Mouse (Mus musculus) MEL (cell line): ENCODE results near the gene Sorcs2. TPM values are rescaled to one million over a fixed set of nuclear protein-coding genes. Genes with fewer than 3 reads are reported as not detected.

Source experiments
- DNase-seq: peaks from one replicate; pipeline ENCODE4 v3.0.0; 2011; ENCODE audit warnings: low read depth, low spot score
- H3K27ac ChIP-seq: 2 replicates; pipeline ENCODE4 v1.5.1; 2012; ENCODE audit warnings: low read depth, mild to moderate bottlenecking, control low read depth, low read length, moderate library complexity; ENCODE audit not compliant: control insufficient read depth
- H3K27me3 ChIP-seq, 2 experiments: fragments of 150-350 bp in 1 of 2; sonication (generic) in 1 of 2; 2 replicates each; pipeline ENCODE4 v1.6.1; 2012; ENCODE audit warnings: low read length in 2 of 2, mild to moderate bottlenecking in 2 of 2, improper control_type of control experiment in 1 of 2, moderate library complexity in 1 of 2; ENCODE audit not compliant: insufficient read depth in 2 of 2, control insufficient read depth in 1 of 2
- H3K36me3 ChIP-seq, 2 experiments: 2 replicates each; pipeline ENCODE4 v1.6.1; 2012 to 2014; ENCODE audit warnings: low read length in 2 of 2, improper control_type of control experiment in 1 of 2, inconsistent platforms in 1 of 2, mild to moderate bottlenecking in 1 of 2; ENCODE audit not compliant: insufficient read depth in 2 of 2, control insufficient read depth in 1 of 2
- H3K4me1 ChIP-seq, 2 experiments: fragments of 150-350 bp in 1 of 2; sonication (generic) in 1 of 2; 2 replicates each; pipeline ENCODE4 v1.6.1; 2012; ENCODE audit warnings: low read length in 2 of 2, improper control_type of control experiment in 1 of 2, mild to moderate bottlenecking in 1 of 2; ENCODE audit not compliant: insufficient read depth in 2 of 2, control insufficient read depth in 1 of 2
- H3K4me3 ChIP-seq, 2 experiments: fragments of 150-350 bp in 1 of 2; sonication (generic) in 1 of 2; 2 replicates each; pipeline ENCODE4 v1.5.1; 2012; ENCODE audit warnings: low read depth in 2 of 2, low read length in 2 of 2, mild to moderate bottlenecking in 2 of 2, moderate library complexity in 2 of 2, control low read depth in 1 of 2, improper control_type of control experiment in 1 of 2; ENCODE audit not compliant: control insufficient read depth in 1 of 2, insufficient read depth in 1 of 2
- H3K79me2 ChIP-seq: 2 replicates; pipeline ENCODE4 v1.6.1; 2012; ENCODE audit warnings: mild to moderate bottlenecking, low read length, moderate library complexity; ENCODE audit not compliant: control insufficient read depth, poor library complexity, insufficient read depth
- H3K9ac ChIP-seq: 2 replicates; pipeline ENCODE4 v1.6.1; 2012; ENCODE audit warnings: low read depth, mild to moderate bottlenecking, control low read depth, low read length, moderate library complexity; ENCODE audit not compliant: control insufficient read depth, poor library complexity, severe bottlenecking
- H3K9me3 ChIP-seq: fragments of 150-350 bp; sonication (generic); replicated peaks from 2 replicates; pipeline ENCODE4 v1.6.1; 2012; ENCODE audit warnings: mild to moderate bottlenecking, low read length, improper control_type of control experiment, moderate library complexity; ENCODE audit not compliant: insufficient read depth
- BHLHE40 ChIP-seq: IDR thresholded peaks from 2 replicates; pipeline ENCODE4 v1.6.1; 2012; ENCODE audit warnings: low read depth, mild to moderate bottlenecking, inconsistent platforms, low read length, improper control_type of control experiment, borderline replicate concordance
- CHD1 ChIP-seq: IDR thresholded peaks from 2 replicates; pipeline ENCODE4 v1.6.1; 2012; ENCODE audit warnings: low read depth, mild to moderate bottlenecking, inconsistent platforms, low read length, improper control_type of control experiment
- CTCF ChIP-seq, 3 experiments: IDR thresholded peaks in 2 of 3; conservative IDR thresholded peaks in 1 of 3; 2 replicates each; pipeline ENCODE4 v1.5.1; 2011 to 2012; ENCODE audit warnings: low read length in 3 of 3, low read depth in 2 of 3, mild to moderate bottlenecking in 2 of 3, improper control_type of control experiment in 1 of 3, inconsistent platforms in 1 of 3, mixed read lengths in 1 of 3, moderate library complexity in 1 of 3; ENCODE audit not compliant: control insufficient read depth in 1 of 3, insufficient read depth in 1 of 3, poor library complexity in 1 of 3, severe bottlenecking in 1 of 3
- ELF1 ChIP-seq: IDR thresholded peaks from 2 replicates; pipeline ENCODE4 v1.6.1; 2014; ENCODE audit warnings: low read depth, mild to moderate bottlenecking, inconsistent platforms, low read length, improper control_type of control experiment, moderate library complexity
- EP300 ChIP-seq, 2 experiments: IDR thresholded peaks; 2 replicates each; pipeline ENCODE4 v1.6.1; 2011; ENCODE audit warnings: improper control_type of control experiment in 2 of 2, low read length in 2 of 2, low read depth in 1 of 2, mild to moderate bottlenecking in 1 of 2
- ETS1 ChIP-seq: IDR thresholded peaks from 2 replicates; pipeline ENCODE4 v1.6.1; 2012; ENCODE audit warnings: low read depth, mild to moderate bottlenecking, inconsistent platforms, low read length, improper control_type of control experiment, moderate library complexity
- GATA1 ChIP-seq: IDR thresholded peaks from 2 replicates; pipeline ENCODE4 v1.6.1; 2011; ENCODE audit warnings: low read depth, low read length, improper control_type of control experiment
- HCFC1 ChIP-seq: IDR thresholded peaks from 2 replicates; pipeline ENCODE4 v1.6.1; 2012; ENCODE audit warnings: low read depth, mild to moderate bottlenecking, inconsistent platforms, low read length, improper control_type of control experiment, moderate library complexity
- KAT2A ChIP-seq: conservative IDR thresholded peaks from 2 replicates; pipeline ENCODE4 v1.6.1; 2012; ENCODE audit warnings: low read depth, low read length, improper control_type of control experiment, inconsistent platforms
- MAFK ChIP-seq: IDR thresholded peaks from 2 replicates; pipeline ENCODE4 v1.6.1; 2011; ENCODE audit warnings: low read depth, mild to moderate bottlenecking, low read length, improper control_type of control experiment, borderline replicate concordance
- MEF2A ChIP-seq: IDR thresholded peaks from 2 replicates; pipeline ENCODE4 v1.6.1; 2014; ENCODE audit warnings: low read depth, mild to moderate bottlenecking, inconsistent platforms, low read length, improper control_type of control experiment; ENCODE audit not compliant: poor library complexity, insufficient replicate concordance, severe bottlenecking; ENCODE audit errors: extremely low read depth
- MYB ChIP-seq: IDR thresholded peaks from 2 replicates; pipeline ENCODE4 v1.6.1; 2011; ENCODE audit warnings: mild to moderate bottlenecking, low read depth, low read length, improper control_type of control experiment
- MYC ChIP-seq: IDR thresholded peaks from 2 replicates; pipeline ENCODE4 v1.6.1; 2011; ENCODE audit warnings: low read depth, mild to moderate bottlenecking, low read length, improper control_type of control experiment, moderate library complexity
- NRF1 ChIP-seq: IDR thresholded peaks from 2 replicates; pipeline ENCODE4 v1.6.1; 2014; ENCODE audit warnings: low read depth, mild to moderate bottlenecking, inconsistent platforms, low read length, improper control_type of control experiment, moderate library complexity; ENCODE audit not compliant: poor library complexity, insufficient read depth, severe bottlenecking
- POLR2AphosphoS2 ChIP-seq: IDR thresholded peaks from 2 replicates; pipeline ENCODE4 v1.6.1; 2011; ENCODE audit warnings: low read length, improper control_type of control experiment
- POLR2AphosphoS5 ChIP-seq: IDR thresholded peaks from 2 replicates; pipeline ENCODE4 v1.6.1; 2012; ENCODE audit warnings: low read depth, borderline replicate concordance, mild to moderate bottlenecking, inconsistent platforms, low read length, moderate library complexity, mixed read lengths
- RAD21 ChIP-seq: IDR thresholded peaks from 2 replicates; pipeline ENCODE4 v1.6.1; 2011; ENCODE audit warnings: mild to moderate bottlenecking, low read depth, low read length, improper control_type of control experiment
- SIN3A ChIP-seq: IDR thresholded peaks from 2 replicates; pipeline ENCODE4 v1.6.1; 2012; ENCODE audit warnings: low read length, improper control_type of control experiment, inconsistent platforms
- SMC3 ChIP-seq: IDR thresholded peaks from 2 replicates; pipeline ENCODE4 v1.6.1; 2011; ENCODE audit warnings: low read depth, low read length, improper control_type of control experiment
- TAL1 ChIP-seq: IDR thresholded peaks from 2 replicates; pipeline ENCODE4 v1.6.1; 2012; ENCODE audit warnings: mild to moderate bottlenecking, inconsistent platforms, low read length, moderate library complexity, mixed read lengths
- TBP ChIP-seq: IDR thresholded peaks from 2 replicates; pipeline ENCODE4 v1.8.0; 2011; ENCODE audit warnings: low read depth, low read length, improper control_type of control experiment
- UBTF ChIP-seq: IDR thresholded peaks from 2 replicates; pipeline ENCODE4 v1.6.1; 2012; ENCODE audit warnings: low read depth, mild to moderate bottlenecking, inconsistent platforms, low read length, improper control_type of control experiment, moderate library complexity, borderline replicate concordance; ENCODE audit not compliant: insufficient read depth
- USF1 ChIP-seq: IDR thresholded peaks from 2 replicates; pipeline ENCODE4 v1.6.1; 2014; ENCODE audit warnings: low read depth, mild to moderate bottlenecking, inconsistent platforms, low read length, improper control_type of control experiment, moderate library complexity
- USF2 ChIP-seq, 2 experiments: IDR thresholded peaks; 2 replicates each; pipeline ENCODE4 v1.6.1; 2011 to 2012; ENCODE audit warnings: improper control_type of control experiment in 2 of 2, low read length in 2 of 2, borderline replicate concordance in 1 of 2, inconsistent platforms in 1 of 2, low read depth in 1 of 2, mild to moderate bottlenecking in 1 of 2; ENCODE audit not compliant: insufficient read depth in 1 of 2
- ZC3H11A ChIP-seq: IDR thresholded peaks from 2 replicates; pipeline ENCODE4 v1.6.1; 2012; ENCODE audit warnings: low read depth, mild to moderate bottlenecking, inconsistent platforms, low read length, improper control_type of control experiment
- ZKSCAN1 ChIP-seq: IDR thresholded peaks from 2 replicates; pipeline ENCODE4 v1.6.1; 2012; ENCODE audit warnings: low read depth, mild to moderate bottlenecking, inconsistent platforms, low read length, improper control_type of control experiment, moderate library complexity
- ZNF384 ChIP-seq: IDR thresholded peaks from 2 replicates; pipeline ENCODE4 v1.6.1; 2012; ENCODE audit warnings: low read depth, mild to moderate bottlenecking, inconsistent platforms, low read length, improper control_type of control experiment
- polyA plus RNA-seq, 2 experiments: library from polyadenylated mRNA; stranded (reverse) in 1 of 2; unstranded in 1 of 2; fragments of >175 nt in 1 of 2; fragments of >200 nt in 1 of 2; gene quantifications; 2 replicates each; pipeline versions ENCODE4 v1.2.1 to v1.2.4; 2012; ENCODE audit warnings: low replicate concordance in 2 of 2, low read depth in 1 of 2; ENCODE audit not compliant: insufficient read length in 2 of 2, insufficient read depth in 1 of 2, missing spikeins in 1 of 2
- total RNA-seq: library from RNA; depleted of rRNA; stranded (reverse); fragments of 300-350 nt; gene quantifications from 2 replicates; pipeline ENCODE4 v1.2.3, GENCODE M21; 2012

Sorcs2 gene
- total and polyA plus RNA-seq, 3 experiments = not detected

- Histone ChIP-seq H3K36me3 (no peaks in the 10 kb centered on the region), H3K4me1 (no peaks in the 10 kb centered on the region), H3K27me3 (no peaks in the 10 kb centered on the region), H3K9me3 (no peaks in the 10 kb centered on the region), H3K27ac (no peak overlapping the region), H3K79me2 (no peaks in the 10 kb centered on the region), H3K4me3 (no peak overlapping the region), H3K9ac (no peak overlapping the region)
- TF ChIP-seq BHLHE40 (no peak), ZC3H11A (no peak), MYB (no peak), ETS1 (no peak), EP300 (IDR thresholded peaks at IDR 0.05; ENCODE audit: low read depth in 1 of 2, low read length in 2 of 2) (no peak), HCFC1 (no peak), UBTF (no peak), RAD21 (no peak), MAFK (no peak), CHD1 (no peak), ZNF384 (no peak), KAT2A (no peak), ZKSCAN1 (no peak), SIN3A (no peak), ELF1 (no peak), SMC3 (no peak), POLR2AphosphoS5 (no peak), MYC (no peak), NRF1 (no peak)
- DNase-seq = no peak
These were observed 167.6 kb downstream of the Sorcs2 start for GRCm38 (mm10) chr5:36230301-36230780.

- Histone ChIP-seq H3K27ac (no peak overlapping the region), H3K79me2 (no peaks in the 10 kb centered on the region)
- TF ChIP-seq HCFC1 (no peak), CTCF (IDR thresholded peaks at IDR 0.05 in 2 of 3, conservative IDR thresholded peaks at IDR 0.05 in 1 of 3; ENCODE audit: control insufficient read depth in 1 of 3, insufficient read depth in 1 of 3, low read depth in 2 of 3, low read length in 3 of 3, poor library complexity in 1 of 3, severe bottlenecking in 1 of 3) (no peak), RAD21 (no peak), GATA1 (no peak), MEF2A (no peak), POLR2AphosphoS2 (no peak), UBTF (no peak), SMC3 (no peak), BHLHE40 (no peak), ETS1 (no peak), KAT2A (no peak), SIN3A (no peak), USF2 (IDR thresholded peaks at IDR 0.05; ENCODE audit: borderline replicate concordance in 1 of 2, insufficient read depth in 1 of 2, low read depth in 1 of 2, low read length in 2 of 2) (no peak), TAL1 (no peak), TBP (no peak), MAFK (no peak), ZKSCAN1 (no peak), USF1 (no peak)
- TF ChIP-seq, all 39 proteins: peak for 0
- no peak overlapping the region for H3K4me3 ChIP-seq
- H3K9me3 ChIP-seq = no peaks in the 10 kb centered on the region
- no peak for DNase-seq
- H3K9ac ChIP-seq = no peak overlapping the region
- no peaks in the 10 kb centered on the region for H3K4me1 ChIP-seq
- no peaks in the 10 kb centered on the region for H3K36me3 ChIP-seq
- H3K27me3 ChIP-seq = no peaks in the 10 kb centered on the region
These were observed 169.3 kb downstream of the Sorcs2 start for GRCm38 (mm10) chr5:36228405-36229370.
